Mouse (Mus musculus) G1E-ER4 (cell line): ENCODE data around the gene Mcrip2. TPM values are rescaled to one million over a fixed set of nuclear protein-coding genes. Genes with fewer than 3 reads are reported as not detected.

Source experiments
- GATA1 ChIP-seq: IDR thresholded peaks from one replicate; pipeline ENCODE4 v1.8.0; 2012; ENCODE audit warnings: low read length, inconsistent platforms
- polyA plus RNA-seq: library from polyadenylated mRNA; stranded (reverse); fragments of >175 nt; gene quantifications from 2 replicates; pipeline ENCODE4 v1.2.3, GENCODE M21; 2012

The Mcrip2 gene
- polyA plus RNA-seq, 1 experiment = 225 TPM

- no peak for TF ChIP-seq GATA1
Observed at GRCm38 (mm10) chr17:25843636-25844395, 24.7 kb downstream of the Mcrip2 start.

GRCm38 (mm10) chr17:25843122-25843521 lies 25.4 kb downstream of the Mcrip2 start:
- TF ChIP-seq GATA1 = no peak

DNA sequence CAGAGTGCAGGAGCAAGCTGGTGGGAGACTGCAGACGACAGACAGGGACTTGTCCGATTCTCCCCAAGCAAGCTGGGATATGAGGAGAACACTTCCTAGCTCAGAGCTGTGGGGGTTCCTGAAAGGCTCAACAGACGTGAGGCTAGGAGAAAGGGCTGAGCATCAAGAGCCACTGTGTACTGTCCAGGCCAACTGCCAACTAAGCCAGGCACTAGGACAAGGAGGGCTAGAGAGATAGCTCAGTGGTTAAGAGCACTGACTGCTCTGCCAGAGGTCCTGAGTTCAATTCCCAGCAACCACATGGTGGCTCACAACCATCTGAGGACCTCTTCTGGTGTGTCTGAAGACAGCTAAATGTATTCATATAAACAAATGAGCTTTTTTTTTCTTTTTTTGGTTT lies 26.1 kb downstream of the Mcrip2 start:
- TF ChIP-seq GATA1 = no peak

- TF ChIP-seq GATA1 = no peak
Observed at GRCm38 (mm10) chr17:25841117-25841880, 27.3 kb downstream of the Mcrip2 start, which contains the start of gene Gm20683. Gene Gm20683 (minus strand): TSS chr17:25841763.

GRCm38 (mm10) chr17:25840519-25840918 lies 28.0 kb downstream of the Mcrip2 start:
- TF ChIP-seq GATA1 = no peak

- no peak for TF ChIP-seq GATA1
Observed at GRCm38 (mm10) chr17:25839455-25840235, 28.9 kb downstream of the Mcrip2 start.

DNA sequence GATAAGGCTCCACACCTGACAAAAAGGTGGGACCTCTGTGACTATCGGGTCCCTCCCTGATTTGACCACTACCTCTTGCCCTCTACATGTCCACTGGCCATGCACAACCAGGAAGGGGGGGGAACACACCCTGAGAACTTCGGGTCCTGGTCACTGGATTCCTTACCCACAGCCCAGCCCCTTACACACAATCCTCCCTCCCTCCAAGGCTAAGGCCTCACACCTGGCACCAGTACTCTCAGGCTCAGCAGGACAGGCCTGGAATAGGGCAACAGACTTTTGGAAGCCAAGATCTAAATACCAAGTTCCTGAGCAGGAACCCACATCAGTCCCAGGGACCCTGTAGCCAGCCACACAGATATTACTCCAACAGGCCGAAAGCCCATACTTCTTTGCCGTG lies 29.7 kb downstream of the Mcrip2 start:
- TF ChIP-seq GATA1 = no peak

DNA sequence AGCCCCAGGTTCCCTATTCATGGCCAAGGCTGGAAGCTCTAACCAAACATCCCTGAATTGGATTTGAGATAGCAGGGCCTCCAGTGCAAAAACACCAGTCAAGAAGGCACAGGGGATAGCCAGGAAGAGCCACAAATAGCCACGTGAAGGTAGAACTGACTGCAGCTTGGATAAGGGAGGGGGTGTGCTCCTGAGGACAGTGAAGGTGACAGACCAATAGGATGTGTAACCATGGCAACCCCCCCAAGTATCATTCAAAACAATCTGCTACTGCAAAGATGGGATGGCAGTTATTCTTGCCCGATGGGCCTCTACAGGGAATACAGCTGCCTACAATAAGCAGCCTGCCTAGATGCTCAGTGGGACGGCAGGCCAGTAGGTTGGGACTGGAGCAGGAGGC lies 31.0 kb downstream of the Mcrip2 start:
- no peak for TF ChIP-seq GATA1

DNA sequence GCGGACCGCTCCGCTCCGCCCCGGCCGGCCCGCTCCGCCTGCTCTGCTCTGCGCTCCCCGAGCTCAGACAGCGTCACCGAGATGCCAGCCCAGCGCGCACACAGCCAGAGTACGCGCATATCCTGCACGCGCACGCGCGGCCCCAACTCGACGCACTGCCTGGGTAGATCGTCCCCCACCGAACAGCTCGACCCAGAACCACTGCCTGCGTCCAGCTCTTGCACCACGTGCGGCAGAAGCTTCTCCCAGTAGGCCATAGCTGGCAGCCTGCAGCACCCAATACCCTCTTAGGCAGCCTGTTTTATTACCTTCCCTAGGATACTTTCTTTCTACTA lies 31.5 kb downstream of the Mcrip2 start, which contains the start of gene Rhbdl1:
Rhbdl1 (minus strand) TSS at position 220 of the 335 bp plus-strand sequence.
- TF ChIP-seq GATA1 = no peak

GRCm38 (mm10) chr17:25836397-25837075 lies 32.0 kb downstream of the Mcrip2 start:
- no peak for TF ChIP-seq GATA1

GRCm38 (mm10) chr17:25835816-25836215 lies 32.7 kb downstream of the Mcrip2 start:
- TF ChIP-seq GATA1 = no peak

DNA sequence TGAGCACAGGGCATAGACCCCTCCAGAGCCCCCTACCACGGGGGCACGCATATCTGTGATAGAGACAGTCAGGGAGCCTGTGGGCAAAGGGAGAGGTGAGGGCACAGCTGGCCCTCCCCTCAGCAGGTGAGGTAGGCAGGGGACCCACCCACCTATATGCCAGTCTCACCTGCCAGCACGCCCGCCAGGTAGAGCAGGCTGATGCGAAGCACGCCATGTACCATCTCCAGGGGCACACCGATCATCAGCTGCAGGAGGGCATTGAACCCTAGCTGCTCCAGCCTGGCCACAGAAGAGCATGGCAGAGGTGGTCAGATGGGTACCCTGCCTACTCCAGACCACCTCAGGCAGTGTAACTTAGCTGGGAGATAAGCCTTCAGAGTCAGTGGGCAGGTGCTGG lies 33.3 kb downstream of the Mcrip2 start:
- no peak for TF ChIP-seq GATA1

DNA sequence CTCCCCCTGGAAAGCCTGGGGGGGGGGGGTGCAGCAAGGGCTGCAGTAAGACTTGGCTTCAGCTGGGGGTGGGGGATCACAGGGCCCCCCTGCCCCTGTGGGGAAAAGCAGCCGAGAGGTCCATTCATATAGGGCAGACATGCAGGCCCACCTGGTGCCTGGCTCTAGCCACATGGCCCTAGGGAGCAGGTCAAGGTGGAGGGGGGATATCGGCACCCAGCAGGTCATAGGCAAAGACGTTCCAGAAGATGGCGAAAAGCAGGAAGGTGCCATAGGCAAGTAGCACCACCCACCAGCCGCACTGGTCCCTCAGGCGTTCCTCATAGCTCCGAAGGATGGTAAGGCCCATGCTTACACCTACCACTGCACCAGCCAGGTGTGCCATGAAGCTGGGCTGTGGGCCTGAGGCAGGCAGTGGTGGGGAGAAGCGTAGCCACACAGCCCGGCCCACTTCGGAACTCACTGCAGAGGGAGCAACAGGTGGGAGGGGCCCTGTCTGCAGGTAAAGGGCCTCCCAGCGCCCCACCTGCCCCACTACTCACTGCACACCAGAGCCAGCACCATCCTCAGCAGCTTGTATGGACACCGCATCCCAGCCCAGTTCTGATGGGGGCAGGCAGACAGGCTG lies 33.9 kb downstream of the Mcrip2 start:
- no peak for TF ChIP-seq GATA1

DNA sequence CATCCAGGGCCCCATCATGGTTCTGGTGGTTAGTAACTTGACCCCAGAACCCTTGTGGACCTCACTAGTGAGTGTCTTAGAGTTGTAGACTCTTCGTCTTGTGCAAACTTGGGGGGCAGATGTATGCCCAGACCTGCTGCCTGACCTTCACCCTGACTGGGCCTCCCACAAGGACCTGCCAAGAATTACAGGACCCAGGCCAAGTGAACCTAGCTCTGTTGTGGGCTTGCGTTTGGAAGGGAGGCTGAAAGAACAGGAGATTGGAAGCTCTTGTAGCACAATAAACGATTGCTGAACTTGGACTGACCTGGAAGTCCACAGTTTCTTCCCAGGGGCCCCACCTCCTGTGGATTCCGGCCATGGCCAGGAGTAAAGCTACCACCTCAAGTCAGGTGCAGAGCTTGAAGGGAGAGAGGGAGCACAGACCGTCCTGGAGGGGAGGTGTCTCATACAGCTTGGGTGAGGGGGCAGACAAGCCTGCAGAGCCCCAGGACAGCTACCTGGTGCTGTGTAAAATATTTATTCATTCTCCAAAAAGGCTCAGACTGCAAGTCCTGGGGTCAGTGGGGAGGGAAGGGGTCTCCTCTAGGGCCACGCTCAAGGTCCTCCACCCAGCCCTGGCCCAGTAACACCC lies 34.5 kb downstream of the Mcrip2 start:
- no peak for TF ChIP-seq GATA1

DNA sequence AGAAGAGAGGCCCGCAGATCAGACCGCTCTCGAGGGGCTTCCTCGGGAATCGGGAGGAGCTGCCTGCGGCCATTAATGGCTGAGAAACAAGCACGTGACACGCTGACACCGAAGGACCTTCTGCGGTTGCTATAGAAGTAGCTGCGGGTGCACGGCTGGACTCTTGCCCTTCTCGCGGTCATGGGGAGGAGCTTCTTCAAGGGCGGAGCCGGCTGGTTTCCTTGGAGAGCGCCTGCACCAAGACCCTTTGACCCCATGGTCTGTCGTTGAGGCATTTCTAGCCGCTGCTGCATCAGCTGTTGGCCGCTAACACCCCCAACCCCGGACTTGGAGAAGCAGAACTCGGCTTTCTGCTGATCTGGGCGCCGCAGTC lies 35.3 kb downstream of the Mcrip2 start, which contains the start of gene Stub1:
Stub1 (minus strand) TSS at position 114 of the 373 bp plus-strand sequence.
- TF ChIP-seq GATA1 = no peak
